Mouse (Mus musculus) left cerebral cortex, postnatal 4 days (tissue): ENCODE results near the gene Nkain2. TPM values are rescaled to one million over a fixed set of nuclear protein-coding genes. Genes with fewer than 3 reads are reported as not detected.

Experiments
- DNase-seq: peaks from one replicate; pipeline ENCODE4 v3.0.0-alpha.2; 2022
- intact Hi-C: fragments of 180-260 bp; cut with DNase I; formaldehyde crosslinking; loops from one replicate; pipeline ENCODE4 v1.15.1; 2025
- total RNA-seq, 2 experiments: library from RNA; stranded (reverse); gene quantifications; 2 replicates each; pipeline ENCODE4 v1.2.3; 2021

Gene Nkain2
- total RNA-seq, 2 experiments from 2014 or later: 49.2 to 49.7 TPM

DNA sequence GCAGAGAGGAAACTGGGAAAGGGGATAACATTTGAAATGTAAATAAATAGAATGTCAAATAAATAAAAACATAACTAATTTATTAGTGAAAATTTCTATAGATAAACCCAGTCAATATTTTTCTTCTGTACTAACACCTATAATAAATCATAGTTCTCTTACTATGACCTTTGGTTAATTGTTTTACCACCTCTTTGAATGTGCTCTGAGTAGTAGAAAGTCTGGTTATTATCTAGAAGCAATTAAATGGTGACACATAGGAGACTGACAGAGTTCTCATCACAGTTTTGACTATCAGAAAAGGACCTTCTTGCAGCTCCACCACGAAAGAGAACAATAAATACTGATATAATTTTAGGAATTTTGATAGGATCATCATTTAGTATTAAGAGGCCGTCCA is 295.3 kb downstream of the Nkain2 start:
- intact Hi-C loops: no loop called here
- no peak for DNase-seq

DNA sequence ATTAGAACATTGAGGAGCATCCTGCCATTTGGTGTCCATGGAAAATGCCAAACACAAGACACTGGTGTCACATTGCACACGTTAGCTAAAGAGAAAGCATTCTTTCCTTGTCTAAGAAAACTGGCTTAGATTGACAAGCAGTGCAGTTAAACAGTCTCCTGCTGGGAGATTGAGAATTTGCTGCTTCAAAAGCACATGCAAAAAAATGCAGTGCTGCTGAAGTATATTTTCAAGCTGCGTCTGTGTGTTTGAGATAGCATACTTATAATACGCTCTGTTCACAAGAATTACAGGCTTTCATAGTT is 313.0 kb downstream of the Nkain2 start:
- intact Hi-C loops: no loop called here
- DNase-seq: no peak

GRCm38 (mm10) chr10:32576559-32577275 is 313.5 kb downstream of the Nkain2 start:
- DNase-seq: no peak
- intact Hi-C loops: no loop called here

- intact Hi-C loops: no loop called here
- no peak for DNase-seq
These were observed 332.6 kb downstream of the Nkain2 start for GRCm38 (mm10) chr10:32557673-32558072.

DNA sequence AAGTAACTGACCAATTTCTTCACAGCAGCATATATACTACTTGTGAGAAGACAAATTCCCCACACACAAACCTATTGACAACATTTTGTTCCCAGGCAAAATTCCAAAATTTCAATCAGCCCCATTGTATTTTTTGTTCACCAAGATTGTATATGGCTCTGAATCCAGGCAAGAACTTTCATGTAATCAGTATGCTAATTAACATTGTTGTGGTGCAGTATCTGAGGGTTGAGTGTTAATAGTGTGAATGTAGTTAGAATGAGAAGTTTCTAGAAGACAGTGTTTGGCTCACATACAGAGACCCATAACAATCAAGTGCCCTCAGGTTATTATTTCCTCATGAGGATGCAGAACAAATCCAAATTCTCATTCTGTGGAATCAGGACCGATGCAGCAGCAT is 354.2 kb downstream of the Nkain2 start:
- intact Hi-C loops: no loop called here
- no peak for DNase-seq

- intact Hi-C loops: no loop called here
- no peak for DNase-seq
These were observed 379.4 kb downstream of the Nkain2 start for GRCm38 (mm10) chr10:32510821-32511220.

DNA sequence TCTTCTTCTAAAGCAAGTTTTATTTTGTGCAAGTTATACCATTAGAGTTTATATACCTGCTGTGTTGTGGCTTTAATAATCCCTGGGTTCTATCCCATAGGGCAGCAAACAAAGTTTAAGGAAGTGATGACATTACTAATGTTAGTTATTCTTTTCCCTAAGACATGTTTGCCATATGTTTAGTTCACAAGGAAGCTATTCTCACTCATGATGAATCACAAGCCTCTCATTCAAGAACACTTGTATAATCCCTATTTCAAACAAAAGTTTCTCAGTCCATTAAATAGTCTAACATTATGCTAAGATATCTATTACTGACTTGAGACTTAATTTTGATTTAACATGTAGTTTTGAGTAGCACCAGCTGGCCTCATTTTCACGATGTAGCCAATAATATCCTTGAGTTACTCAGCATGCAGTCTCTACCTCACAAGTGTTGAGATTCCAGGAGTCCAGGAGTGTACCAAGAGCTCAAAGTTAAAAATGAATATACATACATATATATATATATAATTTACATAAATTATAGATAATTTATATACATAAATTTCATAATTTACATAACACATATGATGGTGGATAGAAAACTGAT is 395.6 kb downstream of the Nkain2 start:
- intact Hi-C loops: no loop called here
- no peak for DNase-seq

- DNase-seq: no peak
- intact Hi-C loops: no loop called here
These were observed 396.7 kb downstream of the Nkain2 start for GRCm38 (mm10) chr10:32493600-32493999.

- DNase-seq: no peak
These were observed 427.5 kb downstream of the Nkain2 start for GRCm38 (mm10) chr10:32462726-32463125.

DNA sequence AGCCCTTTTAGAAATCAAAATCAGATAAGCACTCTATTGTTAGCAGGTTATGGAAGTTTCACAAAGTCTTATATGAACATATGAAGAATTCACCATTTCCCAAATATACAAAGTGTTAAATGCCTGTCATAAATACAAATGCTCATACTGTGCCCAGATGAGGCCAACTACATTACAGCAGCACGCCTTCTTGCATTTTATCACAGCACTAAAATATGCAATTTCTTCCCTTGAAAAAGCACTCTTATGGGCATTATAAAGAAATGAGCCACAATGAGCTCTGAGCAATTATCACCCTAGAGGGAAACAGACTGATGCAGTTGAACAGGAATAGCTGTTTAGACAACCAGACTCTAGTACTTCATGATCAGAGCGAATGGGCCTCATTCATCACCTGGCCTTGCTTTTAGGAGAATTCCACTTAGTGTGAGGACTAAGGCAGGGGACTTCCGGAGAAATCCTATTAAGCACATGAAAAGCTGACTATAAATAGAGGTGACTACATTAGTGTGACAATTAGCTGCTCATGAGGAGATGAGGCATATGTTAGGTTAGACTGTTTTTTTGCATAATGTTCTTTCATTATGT is 450.2 kb downstream of the Nkain2 start:
- intact Hi-C loops: no loop called here
- DNase-seq: no peak

More at GRCm38 (mm10) chr10:32462726-32463125, 427.5 kb downstream of the Nkain2 start:
- intact Hi-C loops: no loop called here

DNA sequence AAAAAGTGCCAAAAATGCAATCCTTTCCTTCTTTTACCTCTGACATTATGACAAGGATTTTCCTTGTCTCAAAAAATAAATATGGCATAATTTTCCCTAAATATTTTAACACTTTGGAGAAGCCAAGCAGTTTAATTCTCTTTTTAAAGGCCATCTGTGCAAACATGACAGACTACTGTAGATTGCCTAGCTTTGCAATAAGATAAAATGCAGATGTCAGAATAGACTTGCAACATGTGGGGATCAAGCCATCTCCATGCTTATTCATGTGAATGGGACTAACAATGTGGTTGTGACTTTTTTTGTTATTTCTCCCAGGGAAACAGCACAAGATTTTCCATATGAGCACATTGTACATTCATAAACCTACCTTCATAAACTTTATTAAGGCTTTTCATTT is 476.0 kb downstream of the Nkain2 start:
- no peak for DNase-seq
- intact Hi-C loops: no loop called here

DNA sequence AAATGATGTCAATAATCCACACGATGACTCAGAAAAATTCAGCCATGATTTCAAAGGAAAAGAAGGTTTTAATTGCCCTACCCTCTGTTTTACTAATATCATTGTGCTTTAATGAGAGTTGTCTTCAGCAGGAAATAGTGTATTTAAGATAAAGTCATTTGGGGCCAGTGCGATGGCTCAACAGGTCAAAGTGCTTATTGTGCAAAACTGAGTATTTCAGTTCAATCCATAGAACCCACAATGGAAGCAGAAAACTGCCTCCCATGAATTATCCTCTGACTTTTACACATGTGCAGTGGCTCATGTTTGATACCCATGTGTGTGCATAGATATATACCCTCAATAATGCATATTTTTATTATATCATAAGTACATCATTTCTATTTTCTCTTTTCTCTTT is 478.9 kb downstream of the Nkain2 start:
- DNase-seq: no peak
- intact Hi-C loops: no loop called here

- no peak for DNase-seq
- intact Hi-C loops: loop anchor here (5.0 kb wide), 1 partner anchor 1371 kb away; no protein-coding TSS in a partner anchor
These were observed 489.3 kb downstream of the Nkain2 start for GRCm38 (mm10) chr10:32400961-32401360.

DNA sequence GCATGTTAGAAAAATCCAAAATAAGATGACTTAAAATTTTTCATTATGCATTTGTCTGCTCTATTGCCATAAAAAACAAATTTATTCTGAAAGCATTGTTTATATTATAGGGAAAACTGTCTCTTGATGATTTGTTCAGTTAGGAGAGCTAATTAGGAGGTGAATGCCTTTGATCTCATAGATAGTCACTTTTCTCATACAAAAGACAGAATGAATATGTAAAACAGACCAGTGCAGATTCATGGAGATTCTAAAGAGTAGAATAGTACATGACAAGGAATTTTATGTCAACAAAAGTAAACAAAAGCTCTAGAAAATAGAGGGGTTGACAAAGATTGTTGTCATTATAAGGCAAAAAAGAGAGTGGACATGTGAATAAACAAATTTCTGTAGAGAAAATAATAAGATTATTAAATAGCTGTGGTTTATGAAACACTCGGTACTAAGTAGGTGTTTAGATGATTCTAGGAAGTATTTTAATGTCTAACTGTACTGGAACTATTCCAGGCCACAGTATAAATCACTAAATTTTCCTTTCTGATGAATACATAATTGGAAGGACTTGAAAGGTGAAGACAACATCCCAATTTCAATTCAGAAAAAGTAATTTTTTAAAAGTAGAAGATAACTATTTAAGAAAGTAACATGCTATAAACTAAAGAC is 496.3 kb downstream of the Nkain2 start:
- no peak for DNase-seq
- intact Hi-C loops: no loop called here

- intact Hi-C loops: no loop called here
These were observed 496.9 kb downstream of the Nkain2 start for GRCm38 (mm10) chr10:32393326-32393725.

GRCm38 (mm10) chr10:32312754-32313153 is 577.5 kb downstream of the Nkain2 start:
- intact Hi-C loops: no loop called here
- no peak for DNase-seq

More at GRCm38 (mm10) chr10:32393326-32393725, 496.9 kb downstream of the Nkain2 start:
- no peak for DNase-seq

- DNase-seq: peak; percentile 3
- intact Hi-C loops: no loop called here
These were observed 589.2 kb downstream of the Nkain2 start for GRCm38 (mm10) chr10:32301024-32301597.

- intact Hi-C loops: no loop called here
- no peak for DNase-seq
These were observed 599.8 kb downstream of the Nkain2 start for GRCm38 (mm10) chr10:32290487-32290886.

- intact Hi-C loops: no loop called here
- no peak for DNase-seq
These were observed 606.6 kb downstream of the Nkain2 start for GRCm38 (mm10) chr10:32283690-32284089.

DNA sequence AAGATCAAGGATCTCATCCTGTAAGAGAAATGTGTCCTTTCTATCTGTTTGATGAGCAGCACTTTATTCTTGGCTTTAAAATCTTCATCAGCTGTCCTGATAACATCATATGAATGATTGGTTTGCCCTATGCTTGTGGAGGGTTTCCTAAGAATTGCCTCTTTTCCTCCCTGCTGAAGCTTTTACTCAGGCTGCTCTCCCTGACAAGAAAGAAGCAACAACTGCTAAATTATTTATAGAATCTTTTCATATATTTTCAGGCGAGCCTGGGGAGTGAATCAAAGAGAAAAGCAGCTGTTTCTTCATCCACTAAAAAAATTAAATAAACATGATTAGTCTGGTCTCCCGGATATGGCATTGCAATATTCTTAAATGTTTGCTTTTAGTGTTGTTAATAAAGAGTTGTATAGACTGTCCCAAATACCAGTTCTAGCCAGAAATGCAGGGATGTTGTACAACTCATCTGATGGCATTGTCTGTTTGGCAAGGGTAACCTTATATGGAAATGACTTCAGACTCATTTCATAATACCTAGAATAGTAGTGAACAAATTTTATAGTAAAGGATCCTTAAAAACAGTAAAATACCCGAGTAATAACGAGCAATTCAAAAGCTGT is 646.9 kb downstream of the Nkain2 start:
- DNase-seq: no peak
- intact Hi-C loops: no loop called here

DNA sequence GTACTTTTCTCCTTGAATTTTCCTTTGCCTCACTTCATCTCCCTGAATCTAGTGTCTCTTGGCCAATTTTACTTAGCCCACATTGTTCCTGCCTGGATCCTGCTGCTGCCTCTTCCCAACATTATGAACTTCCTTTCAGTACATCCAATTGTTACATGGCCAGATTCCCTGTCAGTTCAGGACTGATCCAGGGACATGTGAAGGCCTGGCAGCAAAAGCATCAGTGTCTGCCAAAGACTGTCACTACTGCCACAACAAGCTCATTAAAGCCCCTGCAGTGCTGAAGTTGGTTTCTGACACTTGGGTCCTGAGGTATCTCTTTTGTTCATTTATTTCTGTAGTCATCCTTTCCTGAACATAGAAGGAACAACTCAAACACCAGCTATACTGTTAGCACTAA is 649.1 kb downstream of the Nkain2 start:
- peak; percentile 67 for DNase-seq

More for the DNA sequence above, 649.1 kb downstream of the Nkain2 start:
- intact Hi-C loops: no loop called here
